Mouse (Mus musculus): Measurements from ENCODE around the gene Borcs7. TPM values are rescaled to one million over a fixed set of nuclear protein-coding genes. Genes with fewer than 3 reads are reported as not detected.

The Borcs7 gene
- polyA plus RNA-seq, 1 experiment from 2014 or later, result 17.3 TPM

DNA sequence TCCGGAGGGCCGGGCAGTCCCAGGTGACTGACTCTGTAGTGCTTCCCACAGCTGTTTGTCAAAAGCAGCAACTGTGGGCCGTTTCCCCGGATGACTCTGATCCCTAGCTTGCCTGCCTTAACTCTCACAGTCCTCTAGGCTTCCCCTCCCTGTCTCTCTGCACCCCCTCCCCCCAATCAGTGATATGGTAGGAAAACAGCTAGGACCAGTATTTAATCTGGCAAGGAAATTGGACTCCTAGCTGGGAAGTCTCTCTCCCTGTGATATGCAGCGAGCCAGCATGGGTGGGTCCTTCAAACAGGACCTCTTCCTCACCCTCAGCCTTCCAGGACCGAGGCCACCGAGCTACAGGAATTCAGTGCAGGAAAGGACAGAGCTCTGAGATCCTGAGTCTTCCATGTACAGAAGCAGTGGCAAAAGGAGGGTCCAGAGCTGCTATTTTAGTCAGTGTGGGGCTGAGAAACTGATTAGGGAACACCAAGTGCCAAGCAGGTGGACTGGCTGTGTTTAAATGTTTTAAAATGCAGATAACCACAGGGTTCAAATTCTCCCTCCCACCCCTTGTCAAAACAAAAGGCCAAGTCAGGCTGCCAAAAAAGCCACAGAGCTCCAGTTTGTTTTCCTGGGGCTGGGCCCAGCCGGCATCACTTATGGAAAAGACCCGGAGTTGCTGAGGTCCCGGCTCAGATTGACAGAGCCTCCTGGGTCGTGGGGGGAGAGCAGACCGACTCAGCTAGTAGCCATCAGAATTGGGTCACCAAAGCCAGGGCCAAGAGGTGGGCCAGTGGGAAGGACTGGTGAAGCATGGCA is 44.7 kb upstream of the Borcs7 start:
- Histone ChIP-seq H3K27me3 (ENCODE audit: insufficient read depth, low read length) (no peaks in the 10 kb centered on the region), H3K4me2 (no peak overlapping the region; the same call in 1 of the 2 replicates), H3K9ac (peak overlapping the region; percentile 11), H3K36me3 (ENCODE audit: insufficient read depth) (peaks cover 39% of the 10 kb centered on the region), H3K27ac (ENCODE audit: low read depth) (peak overlapping the region; percentile 75; the same call in 1 of the 2 replicates), H3K4me3 (ENCODE audit: low read depth, low read length) (no peak overlapping the region), H3K4me1 (ENCODE audit: insufficient read depth) (peaks cover 44% of the 10 kb centered on the region), H3K9me3 (ENCODE audit: low read depth, low read length) (no peaks in the 10 kb centered on the region)
- WGBS, result 20% methylated on average over 12 of the region's 12 CpGs
- TF ChIP-seq CTCF (IDR thresholded peaks at IDR 0.05; ENCODE audit: low read depth), result no peak
- DNase-seq (peak; percentile 56), ATAC-seq (ENCODE audit: insufficient read depth) (no peak)

DNA sequence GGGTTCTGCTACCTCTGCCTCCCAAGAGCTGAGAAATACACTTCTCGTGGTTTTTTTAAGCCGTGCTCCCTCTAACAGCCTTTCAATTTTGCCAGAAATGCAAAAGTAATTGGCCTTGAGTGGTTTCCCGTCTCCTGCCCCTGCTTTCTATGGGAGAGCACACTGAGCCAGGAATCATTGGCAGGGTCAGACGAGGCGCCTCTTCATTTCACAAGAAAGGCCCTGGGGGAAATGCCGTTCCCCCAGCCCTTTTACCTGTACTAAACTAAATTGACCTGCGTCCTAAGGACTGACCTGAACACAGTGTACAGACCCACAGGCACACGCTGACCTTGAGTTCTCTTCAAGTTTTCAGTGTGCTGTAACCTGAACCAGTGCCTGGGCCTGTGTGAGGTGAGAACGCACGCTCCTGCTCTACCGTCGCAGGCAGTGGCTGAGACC is 43.6 kb upstream of the Borcs7 start:
- no peak for TF ChIP-seq CTCF (IDR thresholded peaks at IDR 0.05; ENCODE audit: low read depth)
- H3K9me3 ChIP-seq (ENCODE audit: low read depth, low read length), result no peaks in the 10 kb centered on the region
- no peak overlapping the region for H3K4me3 ChIP-seq (ENCODE audit: low read depth, low read length)
- peaks cover 39% of the 10 kb centered on the region for H3K36me3 ChIP-seq (ENCODE audit: insufficient read depth)
- WGBS, result 81% methylated on average over 12 of the region's 12 CpGs
- no peak overlapping the region for H3K27ac ChIP-seq (ENCODE audit: low read depth)
- ATAC-seq (ENCODE audit: insufficient read depth) (no peak), DNase-seq (no peak)
- H3K27me3 ChIP-seq (ENCODE audit: insufficient read depth, low read length), result no peaks in the 10 kb centered on the region
- H3K4me2 ChIP-seq, result no peak overlapping the region
- peaks cover 39% of the 10 kb centered on the region for H3K4me1 ChIP-seq (ENCODE audit: insufficient read depth)
- H3K9ac ChIP-seq, result no peak overlapping the region; the same call in 1 of the 2 replicates

DNA sequence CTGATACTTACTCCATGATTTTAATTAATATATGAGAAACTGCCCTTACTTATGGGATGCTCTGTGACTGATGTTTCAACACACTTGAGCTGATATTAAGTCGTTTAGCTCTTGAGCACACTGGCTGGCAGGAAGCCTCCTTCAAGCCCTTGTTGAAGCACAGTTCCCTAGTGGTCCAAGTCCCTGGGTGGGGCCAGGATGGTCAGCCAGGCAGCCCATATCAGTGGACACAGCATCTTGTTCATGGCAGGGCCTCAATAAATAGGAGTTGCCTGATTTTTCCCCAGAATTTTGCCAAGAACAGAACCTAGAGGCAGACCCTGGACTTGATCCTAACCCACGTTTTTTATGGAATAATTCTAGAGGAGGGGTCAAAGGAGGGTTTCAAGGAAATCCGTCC is 42.5 kb upstream of the Borcs7 start:
- H3K9ac ChIP-seq, result no peak overlapping the region
- no peak for TF ChIP-seq CTCF (IDR thresholded peaks at IDR 0.05; ENCODE audit: low read depth)
- H3K27me3 ChIP-seq (ENCODE audit: insufficient read depth, low read length), result no peaks in the 10 kb centered on the region
- no peak for DNase-seq
- H3K4me1 ChIP-seq (ENCODE audit: insufficient read depth), result peaks cover 27% of the 10 kb centered on the region
- ATAC-seq (ENCODE audit: insufficient read depth), result no peak
- H3K9me3 ChIP-seq (ENCODE audit: low read depth, low read length), result no peaks in the 10 kb centered on the region
- H3K4me3 ChIP-seq (ENCODE audit: low read depth, low read length), result no peak overlapping the region
- H3K36me3 ChIP-seq (ENCODE audit: insufficient read depth), result peaks cover 46% of the 10 kb centered on the region
- 53% methylated on average over 3 of the region's 3 CpGs for WGBS
- no peak overlapping the region for H3K4me2 ChIP-seq
- no peak overlapping the region for H3K27ac ChIP-seq (ENCODE audit: low read depth)

DNA sequence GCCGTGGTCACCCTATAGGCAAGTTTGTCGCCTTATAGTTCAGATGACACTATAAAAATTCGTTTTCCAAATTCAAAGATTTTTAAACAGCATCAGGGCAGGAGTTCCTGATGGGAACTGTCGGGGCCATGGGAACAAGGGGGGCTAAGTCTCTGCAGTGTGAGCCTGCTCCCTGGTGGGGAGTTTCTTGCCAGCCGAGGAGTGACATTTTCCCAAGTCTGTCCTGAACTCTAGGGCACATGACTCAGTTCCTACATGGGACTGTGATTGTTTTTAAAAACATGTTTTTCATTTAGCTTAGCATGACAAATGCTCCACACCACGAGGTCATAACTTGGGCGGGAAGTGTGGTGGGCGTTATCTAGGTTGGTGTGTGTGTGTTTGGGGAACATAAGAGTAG is 41.9 kb upstream of the Borcs7 start:
- Histone ChIP-seq H3K4me2 (no peak overlapping the region), H3K27ac (ENCODE audit: low read depth) (no peak overlapping the region), H3K36me3 (ENCODE audit: insufficient read depth) (peaks cover 49% of the 10 kb centered on the region), H3K27me3 (ENCODE audit: insufficient read depth, low read length) (no peaks in the 10 kb centered on the region), H3K9ac (no peak overlapping the region), H3K4me3 (ENCODE audit: low read depth, low read length) (no peak overlapping the region), H3K9me3 (ENCODE audit: low read depth, low read length) (no peaks in the 10 kb centered on the region), H3K4me1 (ENCODE audit: insufficient read depth) (peaks cover 21% of the 10 kb centered on the region)
- peak; percentile 22; the same call in 1 of the 2 replicates for TF ChIP-seq CTCF (IDR thresholded peaks at IDR 0.05; ENCODE audit: low read depth)
- no peak for DNase-seq
- ATAC-seq (ENCODE audit: insufficient read depth), result no peak
- WGBS, result 80% methylated on average over 8 of the region's 8 CpGs

DNA sequence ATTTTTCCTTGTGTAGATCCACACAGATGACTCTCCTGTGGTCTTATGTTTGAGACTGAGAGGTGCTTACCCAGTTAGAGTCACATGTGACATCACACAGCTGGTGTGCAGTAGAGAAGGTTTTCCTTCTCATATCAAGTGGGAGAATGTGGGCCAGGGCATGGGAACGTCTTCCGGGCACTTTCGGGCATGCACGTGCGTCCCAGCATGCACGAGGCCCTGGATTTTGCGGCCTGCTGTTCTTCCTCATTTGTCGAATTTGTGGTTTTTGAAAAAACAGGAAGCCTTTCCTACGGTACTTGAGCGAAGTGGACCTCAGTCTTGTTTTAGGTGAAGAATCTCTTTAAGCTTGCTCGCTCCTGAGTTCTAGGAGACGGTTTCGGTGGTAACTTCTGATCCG is 41.1 kb upstream of the Borcs7 start:
- no peak overlapping the region for H3K4me3 ChIP-seq (ENCODE audit: low read depth, low read length)
- no peak overlapping the region for H3K9ac ChIP-seq
- no peak overlapping the region for H3K27ac ChIP-seq (ENCODE audit: low read depth)
- H3K36me3 ChIP-seq (ENCODE audit: insufficient read depth), result peaks cover 56% of the 10 kb centered on the region
- H3K4me1 ChIP-seq (ENCODE audit: insufficient read depth), result peaks cover 14% of the 10 kb centered on the region
- no peak for TF ChIP-seq CTCF (IDR thresholded peaks at IDR 0.05; ENCODE audit: low read depth)
- H3K4me2 ChIP-seq, result no peak overlapping the region
- ATAC-seq (ENCODE audit: insufficient read depth) (no peak), DNase-seq (no peak)
- 90% methylated on average over 14 of the region's 14 CpGs for WGBS
- H3K9me3 ChIP-seq (ENCODE audit: low read depth, low read length), result no peaks in the 10 kb centered on the region
- no peaks in the 10 kb centered on the region for H3K27me3 ChIP-seq (ENCODE audit: insufficient read depth, low read length)

DNA sequence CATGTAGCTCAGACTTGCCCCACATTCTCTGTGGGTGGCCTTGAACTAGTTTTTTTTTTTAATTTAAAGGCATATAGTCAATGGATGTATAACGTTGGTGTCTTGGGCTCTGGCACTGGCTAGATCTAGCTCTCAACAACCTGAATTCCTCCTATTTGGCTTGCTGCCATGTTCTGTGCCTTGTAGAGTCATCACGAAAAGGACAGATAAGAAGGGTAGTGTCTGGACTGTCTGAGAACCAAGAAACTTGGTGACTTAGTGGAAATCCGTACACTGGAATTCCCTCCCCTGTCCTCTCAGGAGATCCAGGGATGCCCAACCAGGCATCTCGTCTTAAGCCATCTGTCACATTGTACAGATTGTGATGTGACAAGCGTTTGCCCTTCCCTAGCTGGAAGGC is 36.5 kb upstream of the Borcs7 start:
- Histone ChIP-seq H3K27ac (ENCODE audit: low read depth) (no peak overlapping the region), H3K4me1 (ENCODE audit: insufficient read depth) (no peaks in the 10 kb centered on the region), H3K9me3 (ENCODE audit: low read depth, low read length) (no peaks in the 10 kb centered on the region), H3K9ac (no peak overlapping the region), H3K4me2 (no peak overlapping the region), H3K4me3 (ENCODE audit: low read depth, low read length) (no peak overlapping the region), H3K36me3 (ENCODE audit: insufficient read depth) (peaks cover 52% of the 10 kb centered on the region), H3K27me3 (ENCODE audit: insufficient read depth, low read length) (no peaks in the 10 kb centered on the region)
- 64% methylated on average over 5 of the region's 5 CpGs for WGBS
- ATAC-seq (ENCODE audit: insufficient read depth) (no peak), DNase-seq (no peak)
- TF ChIP-seq CTCF (IDR thresholded peaks at IDR 0.05; ENCODE audit: low read depth), result no peak

DNA sequence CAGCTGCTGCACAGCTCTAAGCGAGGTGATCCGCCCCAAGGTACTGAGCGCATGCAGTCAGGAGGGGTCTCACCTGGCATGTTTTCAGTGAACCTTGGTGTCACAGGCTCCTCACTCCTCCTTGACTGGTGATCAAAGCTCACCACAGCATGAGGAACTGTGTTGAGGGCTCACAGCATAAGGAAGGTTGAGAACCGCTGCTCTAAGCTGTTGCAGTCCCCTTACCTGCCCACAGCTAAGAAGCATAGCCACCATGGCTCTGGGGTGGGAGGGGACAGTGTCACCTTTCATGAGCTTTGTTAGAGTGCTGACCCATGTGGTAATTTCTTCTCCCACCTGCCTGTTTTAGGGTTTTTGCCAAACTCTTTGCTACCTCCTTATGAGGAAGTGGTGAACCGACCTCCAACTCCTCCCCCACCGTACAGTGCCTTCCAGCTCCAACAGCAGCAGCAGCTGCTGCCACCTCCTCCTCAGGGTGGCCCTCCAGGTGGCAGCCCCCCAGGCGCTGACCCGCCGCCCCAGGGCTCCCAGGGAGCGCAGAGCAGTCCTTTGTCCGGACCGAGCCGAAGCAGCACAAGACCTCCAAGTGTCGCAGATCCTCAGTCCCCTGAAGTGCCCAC is 36.0 kb upstream of the Borcs7 start:
- Histone ChIP-seq H3K4me3 (ENCODE audit: low read depth, low read length) (no peak overlapping the region), H3K4me1 (ENCODE audit: insufficient read depth) (no peaks in the 10 kb centered on the region), H3K36me3 (ENCODE audit: insufficient read depth) (peaks cover 50% of the 10 kb centered on the region), H3K9me3 (ENCODE audit: low read depth, low read length) (no peaks in the 10 kb centered on the region), H3K4me2 (no peak overlapping the region), H3K9ac (no peak overlapping the region), H3K27ac (ENCODE audit: low read depth) (no peak overlapping the region), H3K27me3 (ENCODE audit: insufficient read depth, low read length) (no peaks in the 10 kb centered on the region)
- no peak for DNase-seq
- WGBS, result 95% methylated on average over 14 of the region's 14 CpGs
- no peak for ATAC-seq (ENCODE audit: insufficient read depth)
- no peak for TF ChIP-seq CTCF (IDR thresholded peaks at IDR 0.05; ENCODE audit: low read depth)

Data from lung, embryonic 14.5 days (tissue).